Mouse (Mus musculus): Measurements from ENCODE around the gene Lingo1. TPM values are rescaled to one million over a fixed set of nuclear protein-coding genes. Genes with fewer than 3 reads are reported as not detected.
A peak's percentile ranks its signal among the peaks of the same experiment; 100 is the strongest.

The Lingo1 gene
- total RNA-seq, 2 experiments from 2014 or later: 249 to 268 TPM

- Histone ChIP-seq H3K27ac (no peak overlapping the region), H3K4me3 (no peak overlapping the region)
- TF ChIP-seq CTCF (conservative IDR thresholded peaks at IDR 0.05): no peak
- DNase-seq (ENCODE audit: low spot score in 2 of 2): no peak
Measured at GRCm38 (mm10) chr9:56773666-56774065, 22.6 kb downstream of the Lingo1 start.

- Histone ChIP-seq H3K4me3 (no peak overlapping the region), H3K27ac (peak overlapping the region; percentile 54)
- no peak for TF ChIP-seq CTCF (conservative IDR thresholded peaks at IDR 0.05)
- no peak for DNase-seq (ENCODE audit: low spot score in 2 of 2)
Measured at GRCm38 (mm10) chr9:56767653-56768136, 28.6 kb downstream of the Lingo1 start.

- H3K27ac ChIP-seq: peak overlapping the region; percentile 54
- TF ChIP-seq CTCF (conservative IDR thresholded peaks at IDR 0.05): no peak
- no peak for DNase-seq (ENCODE audit: low spot score in 2 of 2)
- no peak overlapping the region for H3K4me3 ChIP-seq
Measured at GRCm38 (mm10) chr9:56766629-56767357, 29.5 kb downstream of the Lingo1 start.

GRCm38 (mm10) chr9:56762106-56762562 lies 34.1 kb downstream of the Lingo1 start:
- H3K27ac ChIP-seq: peak overlapping the region; percentile 92
- DNase-seq (ENCODE audit: low spot score in 2 of 2): peak; percentile 65 to 76
- no peak overlapping the region for H3K4me3 ChIP-seq
- no peak for TF ChIP-seq CTCF (conservative IDR thresholded peaks at IDR 0.05)

- DNase-seq (ENCODE audit: low spot score in 2 of 2): no peak
- TF ChIP-seq CTCF (conservative IDR thresholded peaks at IDR 0.05): no peak
- no peak overlapping the region for H3K4me3 ChIP-seq
- H3K27ac ChIP-seq: peak overlapping the region; percentile 52; the same call in 1 of the 2 replicates
Measured at GRCm38 (mm10) chr9:56757791-56758190, 38.5 kb downstream of the Lingo1 start.

- no peak for TF ChIP-seq CTCF (conservative IDR thresholded peaks at IDR 0.05)
- Histone ChIP-seq H3K27ac (no peak overlapping the region), H3K4me3 (no peak overlapping the region)
- DNase-seq (ENCODE audit: low spot score in 2 of 2): no peak
Measured at GRCm38 (mm10) chr9:56755119-56755518, 41.1 kb downstream of the Lingo1 start.

- no peak for DNase-seq (ENCODE audit: low spot score in 2 of 2)
- no peak for TF ChIP-seq CTCF (conservative IDR thresholded peaks at IDR 0.05)
Measured at GRCm38 (mm10) chr9:56753386-56753785, 42.9 kb downstream of the Lingo1 start.

GRCm38 (mm10) chr9:56748056-56748455 lies 48.2 kb downstream of the Lingo1 start:
- no peak for TF ChIP-seq CTCF (conservative IDR thresholded peaks at IDR 0.05)
- no peak for DNase-seq (ENCODE audit: low spot score in 2 of 2)
- Histone ChIP-seq H3K4me3 (no peak overlapping the region), H3K27ac (peak overlapping the region; percentile 65; the same call in 1 of the 2 replicates)

More at GRCm38 (mm10) chr9:56753386-56753785, 42.9 kb downstream of the Lingo1 start:
- Histone ChIP-seq H3K27ac (peak overlapping the region; percentile 68), H3K4me3 (no peak overlapping the region)

GRCm38 (mm10) chr9:56746926-56747294 lies 49.4 kb downstream of the Lingo1 start:
- TF ChIP-seq CTCF (conservative IDR thresholded peaks at IDR 0.05): no peak
- Histone ChIP-seq H3K4me3 (no peak overlapping the region), H3K27ac (peak overlapping the region; percentile 65)
- no peak for DNase-seq (ENCODE audit: low spot score in 2 of 2)

- Histone ChIP-seq H3K27ac (peak overlapping the region; percentile 65), H3K4me3 (no peak overlapping the region)
- no peak for DNase-seq (ENCODE audit: low spot score in 2 of 2)
- TF ChIP-seq CTCF (conservative IDR thresholded peaks at IDR 0.05): no peak
Measured at GRCm38 (mm10) chr9:56746195-56746925, 49.9 kb downstream of the Lingo1 start.

GRCm38 (mm10) chr9:56744369-56744768 lies 51.9 kb downstream of the Lingo1 start:
- no peak overlapping the region for H3K4me3 ChIP-seq
- H3K27ac ChIP-seq: peak overlapping the region; percentile 21; the same call in 1 of the 2 replicates
- no peak for TF ChIP-seq CTCF (conservative IDR thresholded peaks at IDR 0.05)
- DNase-seq (ENCODE audit: low spot score in 2 of 2): peak in 1 of 2 experiments; percentile 49

- TF ChIP-seq CTCF (conservative IDR thresholded peaks at IDR 0.05): peak; percentile 75
- no peak overlapping the region for H3K4me3 ChIP-seq
- H3K27ac ChIP-seq: no peak overlapping the region; the same call in 1 of the 2 replicates
- peak; percentile 50 to 60 for DNase-seq (ENCODE audit: low spot score in 2 of 2)
Measured at GRCm38 (mm10) chr9:56739181-56739737, 57.0 kb downstream of the Lingo1 start.
